Mouse (Mus musculus) kidney, postnatal 25 days (tissue): ENCODE results near the gene Smc3.

Source experiments
- DNase-seq, 2 experiments: peaks; one replicate each; pipeline ENCODE4 v3.0.0; 2021; ENCODE audit warnings: mixed read lengths in 2 of 2

Gene Smc3

DNA sequence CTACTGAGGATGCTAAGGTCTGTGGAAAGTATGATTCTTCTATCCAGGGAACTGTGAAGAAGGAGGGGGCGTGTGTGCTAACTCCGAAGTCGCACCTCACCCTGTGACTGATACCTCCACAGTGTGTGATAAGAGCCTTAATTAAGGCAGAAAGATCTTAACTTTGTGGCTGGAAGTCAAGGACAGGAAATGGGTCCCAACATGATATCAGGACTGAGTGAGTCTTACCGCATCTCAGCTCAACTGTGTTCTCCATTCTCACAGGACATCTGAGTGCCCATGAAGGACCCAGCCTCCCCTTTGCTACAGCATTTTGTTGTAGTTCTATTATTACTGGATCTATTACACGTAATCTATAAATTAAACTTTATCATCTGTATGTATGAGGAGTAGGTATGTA, 57.2 kb downstream of the Smc3 start:
- DNase-seq: no peak

DNA sequence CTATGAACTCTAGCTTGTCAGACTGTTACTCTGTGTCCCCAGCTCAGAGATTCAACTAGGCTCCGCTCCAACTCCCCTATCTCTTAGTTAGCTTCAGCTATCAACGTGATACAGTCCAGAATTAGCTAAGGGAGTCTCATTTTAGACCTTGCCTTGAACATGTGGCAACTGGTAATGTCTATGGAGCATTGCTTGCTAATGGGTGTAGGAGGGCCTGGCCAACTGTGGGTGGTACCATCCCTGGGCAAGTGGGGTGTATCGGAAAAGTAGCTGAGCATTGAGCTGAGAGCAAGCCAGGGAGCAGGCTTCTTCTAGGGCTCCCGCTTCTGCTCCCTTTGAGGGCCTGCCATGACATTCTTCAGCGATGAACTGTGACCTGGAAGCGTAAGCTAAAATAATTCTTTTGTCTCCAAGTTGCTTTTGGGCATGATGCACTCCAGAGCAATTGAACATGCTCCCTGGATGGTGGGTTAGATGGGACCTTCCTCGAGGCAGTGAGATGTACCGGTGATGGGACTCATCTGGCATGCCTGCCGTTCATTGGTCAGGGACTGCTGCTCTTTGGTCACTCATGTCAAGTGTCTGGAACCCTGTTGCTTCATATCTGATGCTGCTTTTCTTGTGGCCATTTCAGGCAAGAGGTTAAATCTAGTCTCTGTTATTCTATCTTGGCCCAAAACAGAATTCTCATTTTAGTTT, 60.7 kb downstream of the Smc3 start:
- DNase-seq: no peak

DNA sequence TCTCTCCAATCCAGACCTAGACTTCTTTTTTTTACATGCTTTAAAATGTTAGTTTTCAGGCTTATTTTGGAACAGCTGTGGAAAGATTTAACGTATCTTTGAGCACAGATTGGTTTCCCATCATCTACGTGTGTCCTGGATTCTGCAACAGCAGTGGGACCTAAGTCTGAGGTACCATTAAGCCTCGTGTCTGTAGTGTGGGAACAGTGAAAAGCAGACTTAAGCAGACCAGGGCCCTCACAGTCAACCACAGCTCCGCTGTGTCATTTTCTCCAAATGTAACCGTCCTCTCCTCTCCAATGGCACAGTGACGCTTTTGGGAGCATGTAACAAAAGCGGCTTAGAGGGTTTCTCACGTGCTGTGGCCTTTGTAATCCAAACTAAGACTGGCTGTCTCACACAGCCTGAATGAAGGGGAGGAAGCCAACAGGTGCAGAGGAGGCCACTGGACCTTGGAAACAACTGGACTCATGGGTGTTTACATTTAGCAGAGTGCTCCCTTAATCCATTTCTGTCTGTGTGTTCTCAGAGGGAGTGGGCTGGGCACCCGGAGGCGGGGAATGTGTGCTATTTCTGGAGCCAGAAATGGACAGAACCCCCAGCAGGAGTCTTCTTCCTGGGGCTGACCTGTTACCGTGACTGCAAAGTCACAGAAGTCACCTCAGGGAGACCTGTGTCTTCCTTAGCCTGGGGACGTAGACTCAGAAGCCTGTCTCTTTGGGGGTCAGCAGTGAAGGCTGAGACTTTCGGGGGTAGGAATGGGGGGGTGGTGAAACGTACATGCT, 61.9 kb downstream of the Smc3 start:
- no peak for DNase-seq

- DNase-seq: no peak
Observed at GRCm38 (mm10) chr19:53664831-53665230, 64.6 kb downstream of the Smc3 start.

- no peak for DNase-seq
Observed at GRCm38 (mm10) chr19:53665391-53665790, 65.2 kb downstream of the Smc3 start.

DNA sequence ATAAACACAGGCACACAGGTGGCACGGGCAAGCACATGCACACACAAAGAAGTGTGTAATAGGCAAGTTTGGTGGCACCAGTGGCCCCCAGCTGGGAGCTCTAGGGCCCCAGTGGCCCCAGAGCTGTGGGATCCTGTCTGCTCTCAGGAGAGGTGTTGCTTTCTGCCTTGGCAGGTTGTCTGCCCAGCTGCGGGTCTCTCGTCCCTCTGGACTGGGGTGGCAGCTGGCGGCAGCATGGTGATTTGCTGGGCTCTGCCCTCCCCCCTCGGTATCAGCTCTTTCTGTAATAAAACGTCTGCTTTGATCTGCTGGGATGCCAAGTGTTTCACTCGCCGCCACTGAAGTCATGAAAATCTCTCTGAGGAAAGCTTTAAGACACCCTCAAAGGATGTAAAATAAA, 66.5 kb downstream of the Smc3 start:
- no peak for DNase-seq

- DNase-seq: no peak
Observed at GRCm38 (mm10) chr19:53668821-53669220, 68.6 kb downstream of the Smc3 start.

DNA sequence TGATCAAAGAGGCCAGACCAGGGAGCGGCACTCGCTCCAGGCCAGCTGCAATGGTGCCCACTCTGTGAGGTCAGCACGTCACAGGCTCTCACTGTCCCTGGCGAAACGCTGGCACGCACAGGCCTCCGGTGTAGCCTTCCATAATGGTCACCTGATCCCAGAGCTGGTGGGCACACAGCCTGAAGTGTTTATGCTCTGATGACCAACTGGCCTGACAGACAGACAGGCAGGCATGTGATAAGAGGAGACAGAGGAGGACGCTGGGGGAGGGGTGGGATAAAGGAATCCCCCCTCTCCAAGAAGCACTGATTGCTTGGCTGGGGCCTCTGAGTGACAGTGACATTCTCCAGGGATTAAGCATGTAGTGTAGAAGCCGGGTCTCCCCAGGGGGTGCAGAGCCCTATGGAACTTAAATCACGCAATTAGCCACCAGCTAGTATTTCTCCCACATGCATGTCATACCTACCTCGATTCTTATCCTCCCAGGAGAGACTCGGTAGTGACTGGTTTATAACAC, 70.5 kb downstream of the Smc3 start:
- DNase-seq: no peak

GRCm38 (mm10) chr19:53671432-53671831, 71.2 kb downstream of the Smc3 start:
- no peak for DNase-seq

GRCm38 (mm10) chr19:53674131-53674925, 74.1 kb downstream of the Smc3 start:
- DNase-seq: no peak

- no peak for DNase-seq
Observed at GRCm38 (mm10) chr19:53676228-53676627, 76.0 kb downstream of the Smc3 start.

DNA sequence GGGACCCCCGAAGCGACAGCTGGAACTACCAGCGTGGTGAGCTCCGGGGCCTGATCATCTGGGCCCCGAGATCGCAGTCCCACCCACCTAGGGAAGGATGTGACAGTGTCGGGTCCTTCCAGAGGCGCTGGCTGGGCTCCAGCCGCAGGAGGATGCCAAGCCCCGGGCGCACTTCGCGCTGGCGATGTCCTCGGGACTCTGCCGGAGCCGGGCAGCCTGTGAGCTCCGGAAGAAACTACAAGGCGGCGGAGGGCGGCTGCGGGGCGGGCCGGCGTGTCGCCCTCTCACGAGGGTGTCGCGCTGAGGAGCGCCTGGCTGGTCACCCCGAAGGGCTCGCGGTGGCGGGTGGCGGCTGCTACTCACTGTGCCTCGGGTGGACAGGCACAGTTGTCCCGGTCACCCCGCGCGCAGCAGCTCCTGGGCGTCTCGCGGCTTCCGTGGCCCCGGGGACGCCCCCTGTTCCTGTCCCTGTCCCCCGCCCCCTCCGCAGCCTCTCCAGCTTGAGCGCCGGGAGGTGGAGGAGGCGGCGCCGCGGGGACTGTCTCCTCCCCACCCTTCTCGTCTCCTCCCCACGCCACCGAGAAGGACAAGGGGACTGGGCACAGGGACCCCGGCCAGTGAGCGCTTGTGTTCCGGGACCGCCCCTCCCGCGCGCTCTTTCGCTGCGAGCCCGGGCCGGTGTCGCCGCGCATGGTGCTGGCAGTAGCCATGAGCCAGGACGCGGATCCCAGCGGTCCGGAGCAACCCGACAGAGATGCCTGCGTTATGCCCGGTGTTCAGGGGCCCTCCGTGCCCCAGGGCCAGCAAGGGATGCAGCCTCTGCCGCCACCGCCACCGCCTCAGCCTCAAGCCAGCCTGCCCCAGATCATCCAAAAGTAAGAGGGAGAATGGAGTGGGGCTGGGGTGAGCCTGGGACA, 76.8 kb downstream of the Smc3 start, which contains the start of gene Rbm20:
Gene Rbm20 (plus strand): TSS at position 589 of the 917 bp plus-strand sequence.
- peak; percentile 53 to 73 for DNase-seq

DNA sequence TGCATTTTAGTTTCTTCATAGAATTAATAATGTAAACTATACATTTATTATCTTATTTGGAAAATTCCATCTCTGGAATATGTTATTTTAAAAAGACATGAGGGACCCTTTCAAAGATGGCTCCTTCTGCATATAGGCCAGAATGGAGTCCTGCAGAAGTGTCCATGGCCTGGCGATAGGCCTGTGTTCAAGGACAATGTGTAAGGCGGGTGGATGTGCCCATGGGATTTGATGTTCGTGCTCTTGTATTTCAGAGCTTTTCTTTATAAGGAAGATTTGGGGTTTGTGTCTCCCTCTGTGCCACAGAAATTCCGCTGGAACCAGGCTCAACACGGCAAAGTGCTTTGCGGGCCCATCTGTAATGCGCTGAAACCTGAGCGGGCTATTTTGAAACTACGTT, 79.0 kb downstream of the Smc3 start:
- DNase-seq: no peak

DNA sequence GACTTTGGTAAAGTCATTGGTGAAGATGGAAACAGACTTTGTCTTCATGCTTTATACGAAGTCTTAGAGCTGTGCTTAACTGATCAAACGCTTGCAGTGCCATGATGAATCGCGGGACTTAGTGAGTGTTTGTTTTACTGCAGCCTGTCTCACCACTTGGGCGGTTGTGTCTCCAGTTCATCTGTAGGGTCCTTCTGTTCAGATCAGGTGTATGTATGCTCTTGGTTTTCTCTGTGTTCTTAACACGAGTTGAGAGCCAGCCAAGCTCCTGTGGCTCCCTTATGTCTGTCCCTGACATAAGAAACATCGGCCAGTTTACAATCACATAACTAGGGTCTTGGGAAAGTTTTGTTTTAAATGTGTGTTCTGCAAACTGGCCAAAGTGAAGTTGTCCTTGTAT, 79.8 kb downstream of the Smc3 start:
- no peak for DNase-seq

GRCm38 (mm10) chr19:53682427-53682826, 82.2 kb downstream of the Smc3 start:
- no peak for DNase-seq

DNA sequence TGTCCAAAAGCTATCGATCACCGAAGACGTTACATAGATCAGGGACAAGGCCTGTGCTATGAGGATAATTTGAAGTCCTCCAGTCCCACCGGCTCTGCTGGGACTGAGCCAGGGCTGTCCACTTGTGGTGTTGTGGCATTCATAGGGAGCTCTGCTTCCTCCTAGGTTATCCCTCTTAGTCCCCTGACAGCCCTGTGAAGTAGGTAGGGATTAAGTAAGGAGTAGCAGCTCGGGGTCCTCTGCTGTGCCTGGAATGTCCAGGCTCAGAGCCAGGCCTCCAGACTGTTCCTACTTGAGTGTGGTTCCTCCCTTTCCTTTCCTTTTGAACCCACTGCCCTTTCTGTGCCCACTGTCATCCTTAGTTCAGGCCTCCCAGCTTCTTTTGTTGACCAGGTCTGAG, 87.4 kb downstream of the Smc3 start:
- no peak for DNase-seq

DNA sequence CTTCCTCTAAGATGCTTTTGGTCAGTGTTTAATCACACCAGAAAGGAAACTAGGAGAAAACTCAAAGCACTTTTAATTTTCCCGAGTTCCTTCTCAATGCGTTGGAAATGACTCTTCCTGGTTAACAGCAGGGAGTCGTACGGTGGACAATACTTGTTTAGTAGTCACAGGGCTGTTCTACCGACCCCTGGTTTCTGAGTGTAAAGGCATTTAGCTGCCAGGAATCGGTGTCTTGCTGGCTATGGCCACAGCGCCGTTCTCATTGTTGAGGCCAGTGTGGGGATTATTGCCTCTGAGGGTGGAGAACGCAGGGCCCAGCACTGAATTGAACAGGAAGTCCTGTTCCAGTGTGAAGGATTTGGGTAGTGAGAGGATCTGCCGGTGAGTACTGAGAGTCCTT, 90.6 kb downstream of the Smc3 start:
- DNase-seq: no peak

GRCm38 (mm10) chr19:53694020-53694419, 93.8 kb downstream of the Smc3 start:
- DNase-seq: no peak
